28 mouse cellular contexts compared by ENCODE assay signal in the genomic region with DNA sequence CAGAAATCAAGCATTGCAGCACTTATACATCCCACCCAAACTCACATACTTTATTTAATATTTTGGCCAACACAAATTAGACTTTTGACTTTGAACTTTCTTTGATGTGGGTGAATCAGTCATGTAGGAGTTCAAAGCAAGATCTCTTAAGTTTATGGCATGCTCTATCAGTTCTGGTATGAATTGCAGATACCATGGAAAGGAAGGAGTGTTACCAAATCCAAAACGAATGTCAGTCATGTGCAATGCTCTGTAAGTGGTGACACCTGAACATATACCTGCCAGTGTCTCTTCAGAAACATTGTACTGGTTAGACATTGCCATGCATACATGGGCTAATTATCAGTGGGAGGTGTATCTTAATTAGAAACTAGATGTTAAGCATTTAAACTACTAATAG.
"Had no signal": no experiment of that assay in that cellular context is flagged by ENCODE, and none has a peak within 500 bp of the region (broad histone marks: within the 10 kb centered on the region; RNA-seq: fewer than 3 reads in every experiment).

No protein-coding gene starts in this region.

- H3K27me3 ChIP-seq: embryonic facial prominence, embryonic 12.5 days; embryonic facial prominence, embryonic 13.5 days; embryonic facial prominence, embryonic 15.5 days; forebrain, embryonic 12.5 days; forebrain, embryonic 13.5 days; forebrain, embryonic 15.5 days had no signal

- DNase-seq: cerebellum, adult 2 months; cerebellum, adult 8-10 months; cerebellum, adult 9-10 months; cerebellum, adult 9-11 months; cerebellum, postnatal 10 days; cerebellum, postnatal 14 days; cerebellum, postnatal 25 days; cerebellum, postnatal 36 days; embryo, embryonic 11 days; forebrain, postnatal 0 days; gastrocnemius, adult 2 months; gastrocnemius, postnatal 10 days; gastrocnemius, postnatal 14 days; gastrocnemius, postnatal 25 days; gastrocnemius, postnatal 36 days; heart, adult 11 months; heart, adult 18-20 months had no signal

- ATAC-seq: forebrain, embryonic 13.5 days; forebrain, embryonic 14.5 days; forebrain, embryonic 15.5 days; forebrain, embryonic 16.5 days; forebrain, postnatal 0 days had no signal

- H3K9me3 ChIP-seq: embryonic facial prominence, embryonic 10.5 days; embryonic facial prominence, embryonic 12.5 days; embryonic facial prominence, embryonic 13.5 days; embryonic facial prominence, embryonic 15.5 days; forebrain, embryonic 10.5 days; forebrain, embryonic 12.5 days; forebrain, embryonic 13.5 days; forebrain, embryonic 15.5 days had no signal

- H3K9ac ChIP-seq: embryonic facial prominence, embryonic 12.5 days; embryonic facial prominence, embryonic 13.5 days; embryonic facial prominence, embryonic 15.5 days; forebrain, embryonic 12.5 days; forebrain, embryonic 13.5 days; forebrain, embryonic 15.5 days; forebrain, postnatal 0 days had no signal

- H3K4me3 ChIP-seq: embryonic facial prominence, embryonic 10.5 days; embryonic facial prominence, embryonic 12.5 days; embryonic facial prominence, embryonic 13.5 days; embryonic facial prominence, embryonic 15.5 days; erythroblast, embryonic 14.5 days; forebrain, embryonic 10.5 days; forebrain, embryonic 12.5 days; forebrain, embryonic 13.5 days; forebrain, embryonic 15.5 days; gastrocnemius, adult 2 months had no signal

- H3K27ac ChIP-seq: embryonic facial prominence, embryonic 10.5 days; embryonic facial prominence, embryonic 12.5 days; embryonic facial prominence, embryonic 13.5 days; embryonic facial prominence, embryonic 15.5 days; forebrain, embryonic 10.5 days; forebrain, embryonic 12.5 days; forebrain, embryonic 13.5 days; forebrain, embryonic 15.5 days; gastrocnemius, adult 2 months had no signal

- H3K4me2 ChIP-seq: embryonic facial prominence, embryonic 12.5 days; embryonic facial prominence, embryonic 13.5 days; embryonic facial prominence, embryonic 15.5 days; forebrain, embryonic 12.5 days; forebrain, embryonic 13.5 days; forebrain, embryonic 15.5 days had no signal

- H3K4me1 ChIP-seq: embryonic facial prominence, embryonic 10.5 days; embryonic facial prominence, embryonic 12.5 days; embryonic facial prominence, embryonic 13.5 days; embryonic facial prominence, embryonic 15.5 days; forebrain, embryonic 10.5 days; forebrain, embryonic 12.5 days; forebrain, embryonic 13.5 days; forebrain, embryonic 15.5 days had no signal

- H3K36me3 ChIP-seq: embryonic facial prominence, embryonic 10.5 days; embryonic facial prominence, embryonic 12.5 days; embryonic facial prominence, embryonic 13.5 days; embryonic facial prominence, embryonic 15.5 days; forebrain, embryonic 10.5 days; forebrain, embryonic 12.5 days; forebrain, embryonic 15.5 days had no signal
